Mouse (Mus musculus) left cerebral cortex, postnatal 25 days (tissue): ENCODE data around the gene Ifi204. TPM values are rescaled to one million over a fixed set of nuclear protein-coding genes. Genes with fewer than 3 reads are reported as not detected.
"Not testable (repeated sequence)": the region's sequence is repeated elsewhere in the genome, so short reads cannot be mapped to it uniquely, and the experiment has no call there.

Experiments
- DNase-seq, 2 experiments: peaks; one replicate each; pipeline ENCODE4 v3.0.0; 2022; ENCODE audit warnings: low spot score in 2 of 2, mixed read lengths in 1 of 2
- intact Hi-C: fragments of 180-260 bp; cut with DNase I; formaldehyde crosslinking; loops from one replicate; pipeline ENCODE4 v1.15.1; 2025
- total RNA-seq, 2 experiments: library from RNA; stranded (reverse); gene quantifications; 2 replicates each; pipeline ENCODE4 v1.2.3; 2021

The Ifi204 gene
- under 1 TPM in 1 of 2 experiments, not detected in 1; 0.34 TPM for total RNA-seq

- DNase-seq, intact Hi-C loops: not testable (repeated sequence)
These were observed at the start of gene Ifi204 for GRCm38 (mm10) chr1:173766848-173767617. Ifi204 (minus strand) TSS chr1:173766943.

- intact Hi-C loops, DNase-seq: not testable (repeated sequence)
These were observed 42.6 kb upstream of the Ifi204 start for GRCm38 (mm10) chr1:173809294-173809693.

DNA sequence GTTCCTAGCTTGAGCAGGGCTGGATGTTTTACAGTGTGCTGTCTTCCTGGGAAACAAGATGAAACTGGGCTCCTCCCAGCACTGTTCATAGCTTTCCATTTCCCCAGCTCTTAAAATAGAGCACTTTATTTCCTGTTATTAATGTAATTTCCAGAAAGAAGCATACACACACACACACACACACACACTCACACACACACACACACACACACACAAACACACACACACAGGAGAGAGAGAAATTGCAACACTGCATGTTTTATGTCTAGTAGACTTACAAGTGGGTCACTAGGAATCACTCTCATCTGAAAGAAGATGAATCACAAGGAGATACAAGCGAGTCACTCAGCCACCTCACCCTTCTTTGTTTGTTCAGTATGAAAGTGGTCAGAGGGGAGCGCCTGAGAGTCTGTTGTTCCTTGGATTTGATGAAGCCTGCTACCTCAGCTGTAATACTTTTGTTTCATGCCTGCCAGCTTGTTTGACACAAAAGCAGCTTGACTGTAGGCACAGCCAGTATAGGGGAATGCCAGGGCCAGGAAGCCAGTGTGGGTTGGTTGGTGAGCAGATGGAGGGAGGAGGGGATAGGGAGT, 36.0 kb upstream of the Ifi204 start:
- peak in 1 of 2 experiments; percentile 10 for DNase-seq
- intact Hi-C loops = not testable (repeated sequence)

GRCm38 (mm10) chr1:173802207-173802606, 35.5 kb upstream of the Ifi204 start:
- DNase-seq, intact Hi-C loops: not testable (repeated sequence)

DNA sequence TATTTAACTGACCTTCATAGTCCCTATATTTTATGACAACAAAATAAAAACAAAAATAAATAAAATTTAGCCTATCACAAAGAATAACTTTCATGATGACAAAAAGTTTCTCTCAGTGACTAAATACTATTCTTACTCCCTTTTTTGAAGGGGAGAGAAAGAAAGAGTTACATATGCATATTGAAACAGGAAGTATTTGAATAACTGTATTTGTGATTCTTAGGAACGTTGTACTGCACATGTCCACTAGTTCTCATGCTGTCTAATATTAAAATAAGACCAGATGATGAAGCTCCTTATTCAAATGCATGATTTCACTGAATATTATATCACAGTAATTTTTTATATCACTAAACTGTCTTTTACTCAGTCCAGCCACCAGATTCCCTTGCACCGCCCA, 35.0 kb upstream of the Ifi204 start:
- DNase-seq, intact Hi-C loops: not testable (repeated sequence)

DNA sequence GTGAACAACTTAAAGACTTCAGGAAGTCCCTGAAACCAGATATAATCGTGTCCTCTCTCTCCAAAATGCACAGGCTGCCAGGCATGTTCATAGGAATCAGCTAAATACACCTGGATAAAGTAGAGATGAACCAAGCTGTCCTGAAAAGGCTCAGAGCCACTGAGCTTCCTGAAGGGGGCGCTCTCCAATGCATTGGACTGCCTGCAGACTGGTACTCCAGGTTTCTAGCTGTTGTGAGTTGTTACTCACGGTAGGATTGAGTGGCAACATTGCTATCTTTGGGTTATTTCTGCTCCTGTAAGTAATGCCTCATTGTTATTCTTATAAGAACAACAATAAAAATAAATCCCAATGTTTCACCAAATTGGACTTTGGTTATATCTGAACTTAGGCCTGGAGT, 6.7 kb upstream of the Ifi204 start:
- intact Hi-C loops, DNase-seq: not testable (repeated sequence)

DNA sequence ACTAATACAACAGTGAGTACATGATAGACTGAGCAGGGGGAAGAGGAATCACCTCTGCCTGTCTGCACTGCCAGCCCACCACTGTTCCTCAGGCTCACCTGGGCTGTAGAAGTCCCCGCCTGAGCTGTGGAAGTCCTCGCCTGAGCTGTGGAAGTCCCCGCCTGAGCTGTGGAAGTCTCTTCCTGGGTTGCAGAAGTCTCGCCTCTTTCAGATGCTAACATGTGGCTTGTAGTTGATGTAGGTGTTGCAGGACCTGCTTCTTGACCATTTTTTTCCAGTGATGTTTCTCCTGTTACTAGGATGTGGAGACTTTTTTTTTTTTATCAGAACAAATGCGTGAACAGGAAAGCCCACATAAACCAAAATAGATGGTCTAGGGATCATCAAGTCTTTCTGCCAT, 6.7 kb downstream of the Ifi204 start:
- intact Hi-C loops, DNase-seq: not testable (repeated sequence)

DNA sequence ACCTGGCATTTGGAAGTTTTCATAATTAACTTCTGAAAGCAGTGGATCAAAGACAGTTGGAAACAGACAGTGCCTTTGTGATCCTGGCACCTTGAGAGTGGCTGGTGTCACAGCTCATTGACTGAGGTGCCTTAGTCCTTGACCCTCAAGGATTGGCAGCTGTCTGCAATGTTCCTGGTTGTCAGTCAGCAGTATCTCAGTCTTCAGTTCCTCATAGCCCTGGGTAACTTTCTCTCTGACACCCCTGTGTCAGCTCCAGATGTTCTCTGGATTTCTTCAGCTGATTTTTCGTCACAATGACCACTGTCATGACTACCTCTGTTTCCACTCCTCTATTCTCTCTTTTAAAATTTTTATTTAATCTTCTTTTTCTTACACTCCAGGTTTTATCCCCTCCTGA, 24.5 kb downstream of the Ifi204 start:
- no peak for DNase-seq
- intact Hi-C loops = no loop called here

GRCm38 (mm10) chr1:173741656-173742055, 25.1 kb downstream of the Ifi204 start, which contains the start of gene Ifi207:
Ifi207 (minus strand) TSS chr1:173741747.
- intact Hi-C loops = no loop called here
- DNase-seq = no peak

- DNase-seq = no peak
- intact Hi-C loops = no loop called here
These were observed 26.2 kb downstream of the Ifi204 start for GRCm38 (mm10) chr1:173740537-173740936.

- DNase-seq = peak; percentile 2 to 51
- intact Hi-C loops = no loop called here
These were observed 29.8 kb downstream of the Ifi204 start for GRCm38 (mm10) chr1:173736986-173737385.

GRCm38 (mm10) chr1:173735015-173735414, 31.7 kb downstream of the Ifi204 start:
- intact Hi-C loops, DNase-seq: not testable (repeated sequence)

DNA sequence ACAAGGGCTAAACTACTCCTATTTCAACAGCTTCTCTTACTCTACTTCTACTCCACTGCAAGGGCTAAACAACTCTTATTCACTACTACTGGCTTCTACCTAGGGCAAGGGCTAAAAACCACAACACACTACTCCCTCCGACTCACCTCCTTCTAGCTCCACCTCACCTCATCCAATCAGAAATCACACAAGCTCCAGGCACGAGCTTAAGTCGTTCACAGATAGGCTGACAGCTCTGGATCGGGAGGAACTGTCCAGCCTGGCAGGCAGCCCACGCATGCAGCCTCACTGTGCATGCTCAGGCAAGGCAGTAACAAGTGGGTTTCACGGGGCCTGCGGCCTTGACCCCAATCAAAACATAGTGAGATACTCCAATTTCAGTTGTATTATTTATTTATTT, 33.5 kb downstream of the Ifi204 start:
- intact Hi-C loops = no loop called here
- DNase-seq = no peak

Other genes starting within 250 kb of the Ifi204 start
- not detected for gene Ifi214, start 231.0 kb downstream of the Ifi204 start, total RNA-seq
- not detected for gene Ifi213, start 167.7 kb downstream of the Ifi204 start, total RNA-seq
- gene Ifi209, start 136.0 kb downstream of the Ifi204 start, total RNA-seq = not detected
- not detected for gene Ifi208, start 93.3 kb downstream of the Ifi204 start, total RNA-seq
- under 1 TPM; 0.09 to 0.18 TPM for gene Ifi207, start 25.2 kb downstream of the Ifi204 start, total RNA-seq
- not detected for gene Ifi211, start 146.1 kb upstream of the Ifi204 start, total RNA-seq
- 1 to 10 TPM in 1 of 2 experiments, under 1 TPM in 1; 0.78 to 1.5 TPM for gene Mndal, start 175.5 kb upstream of the Ifi204 start, total RNA-seq
- gene Ifi203, start 175.7 kb upstream of the Ifi204 start, total RNA-seq = under 1 TPM; 0.55 to 0.69 TPM
- gene Ifi202b, start 215.8 kb upstream of the Ifi204 start, total RNA-seq = not detected